Mouse (Mus musculus): Measurements from ENCODE around the gene Scube2. TPM values are rescaled to one million over a fixed set of nuclear protein-coding genes. Genes with fewer than 3 reads are reported as not detected.

The Scube2 gene
- polyA plus RNA-seq (2017; shearing (Covaris generic)): not detected

GRCm38 (mm10) chr7:109865370-109866229, at the start of gene Scube2:
TSS of gene Scube2 (minus strand) at chr7:109865679.

GRCm38 (mm10) chr7:109781470-109782203, 83.8 kb downstream of the Scube2 start, which contains the start of gene Nrip3:
TSS of gene Nrip3 (minus strand) at chr7:109782025.

GRCm38 (mm10) chr7:109752008-109752925, 113.2 kb downstream of the Scube2 start, which contains the start of gene Tmem9b:
TSS of gene Tmem9b (minus strand) at chr7:109752875.

Other genes with a start within 250 kb of the Scube2 start
- 0.73 TPM for gene St5, start 162.1 kb downstream of the Scube2 start, polyA plus RNA-seq (2017; shearing (Covaris generic))
- 31.7 TPM for gene Akip1, start 162.0 kb downstream of the Scube2 start, polyA plus RNA-seq (2017; shearing (Covaris generic))
- 0.23 TPM for gene BC051019, start 141.8 kb downstream of the Scube2 start, polyA plus RNA-seq (2017; shearing (Covaris generic))
- 0.43 TPM for gene Ascl3, start 134.0 kb downstream of the Scube2 start, polyA plus RNA-seq (2017; shearing (Covaris generic))
- 93.9 TPM for gene Tmem9b, start 112.8 kb downstream of the Scube2 start, polyA plus RNA-seq (2017; shearing (Covaris generic))
- gene Nrip3, start 83.7 kb downstream of the Scube2 start, polyA plus RNA-seq (2017; shearing (Covaris generic)): 0.29 TPM
- 20.5 TPM for gene Dennd5a, start 94.8 kb upstream of the Scube2 start, polyA plus RNA-seq (2017; shearing (Covaris generic))
- gene Tmem41b, start 121.2 kb upstream of the Scube2 start, polyA plus RNA-seq (2017; shearing (Covaris generic)): 57.9 TPM
- gene Ipo7, start 152.6 kb upstream of the Scube2 start, polyA plus RNA-seq (2017; shearing (Covaris generic)): 38.1 TPM
- 52.1 TPM for gene Zfp143, start 195.5 kb upstream of the Scube2 start, polyA plus RNA-seq (2017; shearing (Covaris generic))

Measured in inflammation-experienced regulatory T-cells, adult 16 weeks (primary cell).